Mouse (Mus musculus) spleen, adult 12 weeks (tissue): ENCODE results near the gene Dchs2.

Source experiments
- DNase-seq: peaks from one replicate; pipeline ENCODE4 v3.0.0; 2022; ENCODE audit warnings: low spot score

The Dchs2 gene

DNA sequence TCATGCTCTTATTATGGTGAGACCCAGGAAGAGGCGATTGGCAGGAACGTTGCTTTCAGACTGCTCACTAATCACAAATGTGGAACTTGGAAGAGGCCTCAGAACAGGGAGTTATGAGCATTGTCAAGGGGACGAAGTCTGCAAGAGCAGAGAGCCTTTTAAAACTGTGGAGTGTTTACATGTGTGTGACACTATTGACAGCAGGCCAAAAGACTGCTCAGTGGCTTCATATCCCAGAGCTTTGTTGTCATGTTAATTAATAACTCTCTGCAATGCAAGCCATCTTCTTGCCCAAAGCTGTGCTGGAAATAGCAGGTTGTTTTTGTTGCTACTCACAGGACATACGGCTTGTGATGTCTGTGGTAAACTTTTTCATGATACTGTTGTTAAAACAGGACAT is 27.9 kb downstream of the Dchs2 start:
- no peak for DNase-seq

DNA sequence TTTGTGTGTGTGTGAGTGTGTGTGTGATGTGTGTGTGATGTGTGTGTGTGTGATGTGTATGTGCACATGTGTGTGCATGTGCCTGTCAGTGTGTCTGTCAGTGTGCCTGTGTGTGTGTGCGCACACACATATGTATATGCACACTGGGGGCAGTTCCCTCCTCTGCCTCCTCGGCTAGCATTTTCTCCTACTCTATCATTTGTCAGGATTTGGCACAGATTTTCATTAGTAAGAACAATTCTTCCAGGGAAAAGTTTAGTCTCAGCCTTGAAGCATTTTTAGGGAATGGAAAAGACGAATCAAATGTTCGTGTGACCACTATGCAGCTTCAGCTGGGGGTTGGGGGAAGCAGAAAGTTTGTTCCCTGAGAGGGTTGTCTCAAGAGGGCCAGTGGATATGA is 28.4 kb downstream of the Dchs2 start:
- DNase-seq, result no peak

DNA sequence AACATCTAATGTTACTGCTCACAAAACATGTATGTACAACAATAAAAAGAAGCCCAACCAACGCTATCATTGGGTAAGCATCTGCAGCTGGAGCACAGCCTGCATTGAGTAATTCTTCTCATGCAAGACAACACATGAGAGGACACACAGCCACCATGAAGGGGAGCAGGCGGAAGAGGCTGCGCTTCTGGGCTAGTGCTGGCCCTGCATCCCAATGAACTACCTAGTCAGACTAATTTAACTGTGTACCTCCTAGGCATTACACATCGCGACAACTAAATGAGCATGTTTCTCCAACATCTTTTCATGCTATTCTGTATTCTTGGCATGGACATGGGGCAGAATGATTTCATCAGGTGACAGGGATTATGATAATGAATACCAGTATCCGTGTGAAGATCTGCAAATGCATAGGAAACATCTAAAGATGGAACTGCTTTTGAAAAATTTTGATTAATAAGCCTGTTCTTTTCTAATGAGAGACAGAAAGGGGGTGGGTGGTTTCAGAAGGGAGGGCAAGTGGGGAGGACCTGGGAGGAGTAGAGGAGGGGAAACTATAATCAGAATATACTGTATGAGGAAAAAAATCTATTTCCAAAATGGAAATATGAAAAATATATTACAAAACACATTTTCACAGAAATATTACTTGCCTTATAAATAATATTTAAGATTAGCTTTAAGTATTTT is 33.9 kb downstream of the Dchs2 start:
- DNase-seq, result no peak

DNA sequence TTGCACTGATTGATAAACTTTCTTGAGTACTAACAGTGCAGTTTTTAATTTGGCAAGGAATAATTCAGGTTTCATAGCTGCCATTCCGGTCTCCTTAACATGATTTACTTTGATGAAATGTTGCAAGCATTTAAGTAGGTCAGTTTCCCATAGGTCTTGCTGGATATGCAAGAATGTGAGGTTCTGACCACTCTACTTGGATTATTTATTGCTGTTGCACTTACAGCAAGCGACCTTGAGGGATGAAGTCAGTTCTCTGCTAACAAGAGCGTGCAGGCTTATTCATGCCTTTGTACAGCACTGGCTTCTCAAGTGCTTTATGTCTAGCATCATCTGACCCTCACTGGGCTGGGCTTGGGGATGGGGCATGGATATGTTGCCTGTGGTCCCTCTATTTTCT is 35.9 kb downstream of the Dchs2 start:
- DNase-seq, result no peak

DNA sequence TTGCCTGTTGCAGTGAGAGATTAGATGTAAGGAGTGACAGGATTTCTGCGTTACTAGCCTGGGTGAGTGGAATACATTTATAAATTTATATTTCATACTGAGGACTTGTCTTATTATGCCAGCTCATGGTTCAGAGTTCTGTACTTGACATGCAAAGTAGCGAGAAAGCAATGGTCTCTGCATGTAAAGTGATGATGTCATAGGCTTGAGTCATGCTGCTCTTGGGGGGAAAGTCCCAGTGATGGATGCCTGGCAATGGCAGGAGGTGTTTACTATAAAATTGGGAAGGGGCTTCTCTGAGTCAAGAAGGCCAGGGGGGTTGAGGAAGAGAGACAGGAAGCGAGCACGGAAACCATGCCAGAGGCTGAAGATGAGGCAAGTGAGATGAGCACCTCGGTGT is 57.8 kb downstream of the Dchs2 start:
- DNase-seq, result no peak

DNA sequence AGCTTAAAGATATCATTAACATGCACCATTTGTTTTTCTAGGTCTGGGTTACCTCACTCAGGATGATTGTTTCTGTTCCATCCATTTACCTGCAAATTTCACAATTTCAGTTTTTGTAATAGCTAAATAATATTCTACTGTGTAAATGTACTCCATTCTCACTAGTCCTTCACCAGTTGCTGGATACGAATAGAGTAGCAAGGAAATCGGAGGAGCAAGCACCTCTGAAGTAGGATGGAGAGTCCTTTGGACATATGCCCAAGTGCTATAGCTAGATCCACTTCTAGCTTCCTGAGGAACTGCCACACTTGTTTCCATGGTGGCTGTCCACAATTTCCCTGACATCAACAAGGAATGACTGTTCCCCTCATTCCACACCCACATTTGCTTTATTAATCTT is 63.5 kb downstream of the Dchs2 start:
- DNase-seq, result no peak

DNA sequence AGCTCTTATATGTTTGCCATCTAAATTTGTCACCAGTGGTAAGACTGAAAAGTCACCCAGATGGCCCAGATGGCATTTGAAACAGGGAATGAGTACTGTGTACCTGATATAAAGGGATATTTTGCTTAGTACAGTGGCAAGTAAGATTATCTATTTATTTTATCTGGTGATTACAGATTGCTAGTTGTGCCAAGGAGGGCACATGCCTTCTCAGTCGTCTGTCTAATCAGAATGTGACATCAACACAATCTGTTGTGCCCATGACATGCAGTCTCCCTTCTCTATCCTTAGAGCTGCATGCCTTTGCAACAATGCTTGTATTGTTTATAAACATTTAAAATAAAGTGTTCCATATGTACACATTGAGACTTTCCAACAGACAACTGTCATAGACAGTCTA is 64.7 kb downstream of the Dchs2 start:
- DNase-seq, result no peak

DNA sequence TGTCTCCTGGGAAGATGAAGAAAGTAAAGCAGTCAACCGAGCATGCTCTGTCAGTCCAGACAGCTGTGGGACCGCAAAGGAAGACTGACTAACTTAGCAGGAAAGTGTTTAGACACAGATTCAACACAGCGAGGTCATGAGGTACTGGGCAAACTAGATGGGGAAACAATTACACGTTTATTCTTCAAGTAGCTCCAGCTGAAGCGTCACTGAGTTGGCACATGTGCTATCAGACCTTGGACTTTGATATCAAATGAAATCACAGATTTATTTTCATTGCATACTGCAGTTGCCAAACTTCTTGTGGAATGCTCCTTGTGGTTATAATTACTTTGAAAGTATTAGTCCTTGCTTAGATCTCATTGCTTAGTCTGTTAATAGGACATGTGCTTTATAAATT is 67.2 kb downstream of the Dchs2 start:
- DNase-seq, result no peak

DNA sequence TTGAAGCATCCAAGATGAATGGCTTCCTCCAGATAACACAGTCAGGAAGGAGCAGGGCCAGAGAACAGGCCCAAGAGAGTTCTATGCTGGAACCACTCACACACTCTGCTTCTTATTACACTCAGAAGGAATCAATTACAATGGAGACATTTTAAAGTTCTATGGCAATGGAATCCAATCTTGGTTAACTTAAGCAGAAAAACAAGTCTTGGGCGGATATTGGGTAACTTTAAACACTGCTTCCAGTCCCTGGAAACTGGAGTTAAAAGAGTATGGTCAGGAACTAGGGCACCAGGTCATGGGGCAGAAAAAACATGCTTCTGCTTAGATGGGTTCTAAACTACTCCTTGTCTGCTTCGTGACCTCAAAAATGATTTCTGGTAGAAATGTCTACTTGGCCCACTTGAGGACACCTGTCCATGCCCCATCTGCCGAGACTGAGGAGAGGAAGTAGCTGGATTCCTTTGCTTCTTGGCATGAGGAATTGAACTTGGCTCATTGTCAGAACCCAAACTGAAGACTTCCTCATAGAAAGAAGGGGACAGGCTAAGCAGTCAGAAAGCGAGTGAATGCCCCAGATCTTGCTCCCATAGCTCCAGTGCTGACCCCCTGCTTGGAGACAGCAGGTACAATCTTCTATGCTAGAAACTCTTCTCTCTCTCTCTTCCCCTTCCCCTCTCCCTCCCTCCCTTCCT is 73.7 kb downstream of the Dchs2 start:
- no peak for DNase-seq

DNA sequence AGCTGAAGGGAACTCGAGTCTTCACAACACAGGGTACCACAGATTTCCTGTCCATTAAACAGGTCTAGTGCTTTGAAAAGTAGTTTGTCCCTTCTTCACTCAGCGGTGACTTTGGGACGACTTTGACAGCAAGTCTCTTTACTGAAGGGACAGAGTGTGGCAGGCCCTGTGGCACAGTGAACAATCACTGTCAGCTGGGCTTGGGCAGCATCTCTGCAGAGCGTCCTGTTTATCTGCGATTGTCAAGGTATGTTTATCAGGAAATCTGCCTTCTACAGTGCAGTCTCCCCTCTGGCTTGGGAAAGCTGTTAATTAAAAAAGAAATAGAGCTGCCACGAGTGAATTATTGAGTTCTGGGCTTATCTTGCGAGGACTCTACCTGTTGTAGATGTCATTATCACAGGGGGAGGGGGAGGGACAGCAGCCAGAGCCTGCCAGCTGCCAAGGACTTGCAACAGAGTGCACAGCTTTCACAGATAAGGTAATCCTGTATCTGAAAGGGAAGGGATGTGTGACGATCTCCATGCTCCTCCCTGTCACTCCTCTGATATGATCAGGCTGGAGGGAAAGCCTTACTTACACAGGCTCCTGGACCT is 77.4 kb downstream of the Dchs2 start:
- no peak for DNase-seq

DNA sequence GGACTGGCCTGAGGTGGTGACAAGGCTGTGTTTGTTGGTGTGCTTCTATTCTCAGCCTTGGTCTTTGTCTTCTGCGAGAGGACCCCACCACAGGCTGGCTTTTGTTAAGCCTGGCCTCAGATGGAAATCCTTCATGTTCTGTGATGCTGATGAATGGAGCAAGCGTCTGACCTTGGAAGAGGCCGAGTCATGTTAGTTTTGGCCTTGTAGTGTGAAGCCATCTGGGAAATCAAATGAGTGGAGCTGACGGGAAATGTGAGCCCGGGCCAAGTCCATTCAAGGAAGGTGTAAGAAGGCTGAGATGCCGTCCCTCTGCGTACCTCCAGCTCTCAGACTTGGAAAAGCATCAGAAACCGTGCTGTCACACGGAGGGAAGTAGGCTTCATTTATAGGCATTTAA is 81.9 kb downstream of the Dchs2 start:
- DNase-seq, result no peak

DNA sequence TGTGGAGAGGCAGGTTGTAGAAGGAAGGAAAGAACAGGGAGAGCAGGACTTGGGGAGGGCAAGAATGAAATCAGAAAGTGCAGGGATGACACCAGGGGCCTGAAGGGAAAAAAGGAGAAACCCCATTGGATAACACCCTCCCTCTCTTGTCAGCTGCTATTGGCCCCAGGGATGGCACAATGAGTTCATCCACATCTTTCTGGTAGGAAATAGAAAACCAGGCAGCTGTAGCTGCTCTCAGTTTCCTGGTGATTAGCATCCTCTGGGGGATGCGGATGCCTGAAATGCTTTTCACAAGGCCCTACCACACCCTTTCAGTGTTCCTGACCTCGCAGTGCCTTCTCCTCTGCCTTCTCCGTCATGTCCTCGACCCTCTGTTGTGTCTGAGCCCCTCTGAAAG is 82.5 kb downstream of the Dchs2 start:
- no peak for DNase-seq

DNA sequence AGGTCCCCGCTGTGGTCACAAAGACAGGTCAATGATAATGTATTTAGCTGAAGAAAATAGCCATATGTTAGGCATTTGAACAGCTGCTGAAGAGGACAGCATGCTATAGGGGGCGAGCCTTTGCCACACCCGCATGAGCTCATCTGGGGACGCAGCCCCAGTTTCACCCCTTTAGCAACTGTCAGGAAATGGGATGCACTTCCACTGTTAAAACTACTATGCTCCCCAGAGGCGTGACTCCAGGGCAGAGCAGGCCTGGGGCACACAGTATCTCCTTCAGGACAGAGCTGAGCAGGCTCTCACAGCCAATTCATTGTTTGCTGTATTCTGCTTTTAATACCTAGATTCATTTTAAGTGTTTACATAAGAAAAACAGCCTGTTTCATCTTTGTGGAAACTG is 84.2 kb downstream of the Dchs2 start:
- DNase-seq, result no peak

DNA sequence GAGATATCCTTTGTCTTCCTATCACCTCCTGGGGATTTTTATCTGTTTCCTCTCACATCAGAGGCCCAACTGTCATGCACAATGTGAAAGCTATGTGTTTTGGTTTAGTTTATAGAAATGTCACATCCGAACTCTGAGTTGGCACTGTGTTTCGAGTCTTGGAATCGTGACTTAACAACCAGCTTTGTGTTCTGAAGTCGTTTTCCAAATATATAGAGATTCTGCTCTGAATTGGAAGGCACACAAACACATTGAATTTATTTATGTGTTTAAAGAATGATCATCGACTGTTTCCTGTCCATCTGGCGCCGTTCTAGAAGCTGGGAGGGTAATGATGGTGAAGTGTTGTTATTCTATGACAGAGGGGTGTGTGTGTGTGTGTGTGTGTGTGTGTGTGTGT is 84.8 kb downstream of the Dchs2 start:
- no peak for DNase-seq

DNA sequence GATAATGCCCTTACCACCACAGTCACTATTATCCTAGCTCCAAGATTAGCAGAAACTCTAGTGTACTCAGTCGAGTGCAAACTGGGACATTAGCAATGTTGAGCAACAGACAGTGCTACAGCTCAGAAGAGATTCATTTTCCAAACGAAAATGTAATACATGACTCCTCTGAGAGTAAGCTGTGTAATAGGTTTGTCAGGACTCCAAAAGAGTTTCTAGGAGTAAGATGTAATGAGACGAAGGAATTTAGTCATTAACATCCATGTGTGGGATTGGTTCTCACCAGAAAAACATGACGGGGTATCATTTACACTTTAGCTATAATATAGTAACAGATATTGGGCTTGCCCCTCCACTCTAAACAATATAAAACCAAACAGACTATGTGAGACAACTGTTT is 90.3 kb downstream of the Dchs2 start:
- no peak for DNase-seq

DNA sequence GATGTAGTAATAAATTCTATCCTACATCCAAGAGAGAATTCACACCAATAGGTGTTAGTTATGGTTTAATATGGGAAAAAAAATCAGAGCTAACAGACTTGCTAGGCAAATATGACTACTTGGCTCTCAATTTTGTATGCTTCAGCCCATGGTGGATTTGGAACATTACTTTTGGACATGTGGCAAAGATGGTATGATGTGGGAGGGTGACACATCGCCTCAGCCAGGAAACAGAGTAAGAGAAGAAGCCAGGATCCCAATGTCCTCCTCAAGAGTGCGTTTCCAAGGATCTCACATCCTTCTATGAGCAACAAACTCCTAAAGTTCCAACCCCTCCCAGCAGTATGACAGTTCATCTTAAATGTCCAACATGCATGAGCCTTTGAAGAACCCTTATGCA is 92.4 kb downstream of the Dchs2 start:
- DNase-seq, result no peak

DNA sequence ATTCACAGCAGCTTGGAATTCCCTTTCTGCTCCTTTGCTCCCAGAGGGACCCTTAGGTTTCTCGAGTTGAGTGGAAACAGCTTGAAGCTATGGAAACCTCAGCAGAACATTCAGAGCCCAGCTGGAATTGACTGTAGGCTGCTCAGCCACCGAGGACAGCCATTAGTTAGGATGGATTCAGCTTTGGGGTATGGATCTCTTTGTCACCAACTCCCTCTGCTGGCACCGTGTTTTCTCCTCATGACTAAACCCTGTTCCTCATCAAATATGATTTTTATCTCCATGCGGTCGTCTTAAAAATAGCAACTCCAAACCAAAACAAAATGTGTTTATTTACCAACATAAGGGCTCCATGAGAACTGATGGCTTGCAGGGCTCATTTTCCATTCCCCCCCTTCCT is 94.4 kb downstream of the Dchs2 start:
- no peak for DNase-seq

DNA sequence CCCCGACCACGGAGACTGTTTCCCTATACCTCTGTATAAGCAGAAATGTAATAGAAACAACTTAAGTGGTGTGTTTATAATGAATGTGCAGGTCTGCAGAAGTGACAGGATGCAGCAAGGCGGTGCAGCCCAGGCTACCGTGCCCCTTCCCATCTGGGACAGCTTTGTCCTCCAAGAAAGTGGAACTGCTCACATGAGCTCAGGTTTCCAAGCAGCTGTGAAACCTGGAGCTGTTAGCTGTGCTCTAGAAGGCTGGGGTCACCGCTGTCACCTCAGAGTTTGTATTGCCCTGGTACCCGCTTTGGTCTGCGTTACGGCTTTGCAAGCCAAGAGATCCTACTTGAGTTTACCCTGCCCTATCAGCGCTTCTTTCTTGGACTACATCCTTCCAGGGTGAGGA is 100.6 kb downstream of the Dchs2 start:
- DNase-seq, result no peak

DNA sequence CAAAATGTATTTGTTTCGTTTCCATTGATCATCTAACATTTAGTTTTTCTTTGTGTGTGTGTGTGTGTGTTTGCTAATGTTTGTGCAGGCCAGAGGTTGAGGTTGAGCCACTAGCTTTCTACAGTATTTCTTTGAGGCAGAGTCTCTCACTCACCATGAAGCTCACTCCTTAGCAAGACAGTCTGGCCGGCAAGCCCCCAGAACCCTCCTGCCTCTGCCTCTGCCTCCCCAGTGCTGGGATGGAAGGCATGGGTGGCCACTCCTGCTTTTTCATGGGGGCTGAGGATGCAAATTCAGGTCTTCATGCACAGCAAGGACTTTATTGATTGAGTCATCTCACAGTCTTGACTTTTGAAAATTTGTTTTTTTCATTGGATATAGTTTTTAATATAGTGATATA is 102.6 kb downstream of the Dchs2 start:
- no peak for DNase-seq

DNA sequence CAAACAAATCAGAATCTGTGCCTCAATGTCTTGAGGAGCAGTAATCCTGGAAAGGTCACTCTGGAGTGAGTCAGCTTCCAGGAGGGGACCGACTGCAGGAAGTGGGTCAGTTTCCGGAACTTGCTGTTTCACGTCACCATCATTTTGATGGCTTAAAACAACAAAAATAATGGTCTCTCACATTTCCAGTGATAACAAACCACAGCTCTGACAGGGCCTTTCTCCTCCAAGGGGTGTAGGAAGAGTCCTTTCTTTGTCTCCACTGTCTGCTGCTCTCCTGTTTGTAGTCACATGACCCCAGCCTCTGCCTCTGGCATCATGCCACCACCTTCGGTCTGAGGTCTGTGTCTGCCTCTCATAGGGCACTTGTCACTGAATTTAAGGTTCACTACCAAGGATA is 106.7 kb downstream of the Dchs2 start:
- DNase-seq, result no peak

DNA sequence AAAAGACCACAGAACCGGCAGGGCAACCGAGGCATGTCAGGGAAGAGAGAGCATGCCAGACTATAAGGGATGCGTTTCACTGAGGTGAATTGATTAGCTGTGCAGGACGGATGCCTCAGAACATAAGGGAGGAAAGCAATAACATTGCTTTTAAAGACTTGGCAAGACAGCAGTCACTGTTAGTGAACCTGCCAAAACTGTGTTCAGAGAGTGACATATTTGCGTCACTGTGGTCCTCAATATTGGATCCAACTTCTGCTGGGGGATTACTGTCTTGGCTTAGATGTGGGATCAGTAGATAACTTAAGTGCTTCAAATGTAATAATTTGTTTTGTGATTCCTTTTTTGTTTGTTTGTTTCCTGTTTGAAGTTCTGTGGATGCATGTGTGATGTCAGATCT is 107.3 kb downstream of the Dchs2 start:
- no peak for DNase-seq

DNA sequence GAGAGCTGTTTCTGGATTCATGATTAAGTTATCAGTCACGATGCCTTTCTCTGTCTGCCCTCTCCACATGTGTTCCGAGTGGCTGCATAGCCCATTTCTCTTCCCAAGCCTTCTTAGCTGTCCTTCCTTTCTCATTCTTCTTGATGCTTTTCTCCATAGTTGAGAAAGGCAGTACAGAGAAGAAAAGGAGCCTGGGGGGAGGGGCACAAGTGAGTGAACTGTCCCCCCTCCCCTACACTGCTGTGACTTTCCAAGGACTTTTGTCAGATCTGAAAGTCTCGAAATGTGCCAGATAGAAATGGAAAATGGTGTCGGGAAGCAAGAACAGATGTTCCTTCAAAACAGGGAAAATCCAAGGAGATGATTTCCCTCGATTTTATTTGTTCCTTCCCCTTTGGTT is 118.8 kb downstream of the Dchs2 start:
- DNase-seq, result no peak

DNA sequence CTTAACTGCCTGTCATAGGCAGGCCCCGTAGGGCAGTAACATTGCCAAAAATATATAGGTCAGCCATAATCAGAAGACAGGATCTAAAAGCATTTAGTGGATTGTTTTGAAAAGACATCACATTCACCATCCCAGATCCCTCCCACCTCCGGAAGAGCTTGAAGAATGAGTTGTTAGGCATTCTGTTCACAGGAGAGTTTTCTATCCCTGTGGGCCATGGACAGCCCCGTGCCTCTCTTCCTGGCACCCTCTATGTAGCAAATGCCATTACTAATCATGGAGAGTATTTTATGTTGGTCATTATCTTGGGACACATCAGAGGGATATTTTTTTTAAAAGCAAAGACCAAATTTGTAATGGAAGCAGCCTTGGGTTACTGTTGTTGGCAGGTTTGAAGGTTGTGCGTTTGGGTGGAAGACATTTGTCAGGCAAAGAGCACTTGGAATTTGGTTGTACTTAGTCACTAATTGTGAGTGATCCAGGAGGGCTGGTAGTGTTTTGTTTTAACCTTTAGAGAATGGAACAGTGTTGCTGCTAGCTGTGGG is 122.3 kb downstream of the Dchs2 start:
- DNase-seq, result no peak

DNA sequence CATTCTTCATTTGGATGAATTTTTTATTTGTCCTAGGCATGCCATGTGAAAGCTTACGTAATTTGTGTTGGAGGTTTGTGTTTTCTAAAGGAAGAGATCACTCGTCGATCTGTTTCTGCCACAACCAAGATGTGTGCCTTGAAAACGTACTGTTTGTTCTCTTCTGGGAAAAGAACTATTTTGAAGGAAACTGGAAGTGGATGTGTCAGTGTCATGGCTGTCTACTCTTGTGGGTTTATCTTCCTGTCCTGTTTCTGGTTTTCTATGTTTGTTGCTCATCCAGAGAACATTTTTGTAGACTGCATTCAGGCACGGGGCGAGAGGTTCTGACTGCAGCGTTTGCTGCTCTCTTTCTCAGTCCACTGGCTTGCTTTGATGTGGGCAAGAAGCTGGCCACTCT is 124.2 kb downstream of the Dchs2 start:
- DNase-seq, result no peak
